Mouse (Mus musculus) neural tube, embryonic 11.5 days (tissue): ENCODE results near the gene Top1. TPM values are rescaled to one million over a fixed set of nuclear protein-coding genes. Genes with fewer than 3 reads are reported as not detected.

Experiments used
- ATAC-seq: fragments of 200-750 bp; cut with Nextera tagmentation; 2 replicates; pipeline ENCODE4 v1.8.0; 2017; ENCODE audit warnings: moderate number of reproducible peaks, mild to moderate bottlenecking, moderate TSS enrichment, moderate library complexity; ENCODE audit not compliant: insufficient read depth, low FRiP score, low TSS enrichment
- DNase-seq: peaks from one replicate; pipeline ENCODE4 v3.0.0-alpha.2; 2015; ENCODE audit warnings: low spot score
- H3K27ac ChIP-seq: fragments of 300-500 bp; sonication (generic); 2 replicates; pipeline ENCODE4 v1.5.1; 2014; ENCODE audit warnings: low read depth, mild to moderate bottlenecking, low read length
- H3K27me3 ChIP-seq: fragments of 300-500 bp; sonication (generic); 2 replicates; pipeline ENCODE4 v1.6.1; 2014; ENCODE audit warnings: mild to moderate bottlenecking, low read length, mixed read lengths; ENCODE audit not compliant: control insufficient read depth, insufficient read depth
- H3K36me3 ChIP-seq: fragments of 300-500 bp; sonication (generic); 2 replicates; pipeline ENCODE4 v1.6.1; 2014; ENCODE audit warnings: mild to moderate bottlenecking, low read length, moderate library complexity, mixed read lengths; ENCODE audit not compliant: control insufficient read depth, insufficient read depth
- H3K4me1 ChIP-seq: fragments of 300-500 bp; sonication (generic); 2 replicates; pipeline ENCODE4 v1.6.1; 2014; ENCODE audit warnings: low read length, mixed read lengths; ENCODE audit not compliant: control insufficient read depth, insufficient read depth
- H3K4me2 ChIP-seq: fragments of 300-500 bp; sonication (generic); 2 replicates; pipeline ENCODE4 v1.6.1; 2014; ENCODE audit warnings: low read depth, mild to moderate bottlenecking, moderate library complexity
- H3K4me3 ChIP-seq: fragments of 300-500 bp; sonication (generic); 2 replicates; pipeline ENCODE4 v1.5.1; 2014; ENCODE audit warnings: low read depth, low read length
- H3K9ac ChIP-seq: fragments of 300-500 bp; sonication (generic); 2 replicates; pipeline ENCODE4 v1.6.1; 2014; ENCODE audit warnings: mild to moderate bottlenecking, low read length
- H3K9me3 ChIP-seq: fragments of 300-500 bp; sonication (generic); 2 replicates; pipeline ENCODE4 v1.6.1; 2016; ENCODE audit warnings: low read length; ENCODE audit not compliant: control insufficient read depth
- WGBS: fragments of 180-500 bp; shearing (Covaris S2); extraction: QIAGEN DNeasy Blood & Tissue Kit; methylation state at CpG from one replicate; pipeline ENCODE4 v1.1.7; 2014; 5-methylcytosine and 5-hydroxymethylcytosine counted together
- microRNA-seq: library from miRNA; unstranded; fragments of <30 nt; microRNA quantifications from one replicate; pipeline ENCODE4, GENCODE M21; 2016
- polyA plus RNA-seq: library from polyadenylated mRNA; unstranded; fragments of >200 nt; fragmentation: Nextera tagmentation; extraction: Ambion mirVana; gene quantifications from 2 replicates; pipeline ENCODE4 v1.2.1, GENCODE M21; 2014

The Top1 gene
- polyA plus RNA-seq, 1 experiment from 2014 or later: 105 TPM

DNA sequence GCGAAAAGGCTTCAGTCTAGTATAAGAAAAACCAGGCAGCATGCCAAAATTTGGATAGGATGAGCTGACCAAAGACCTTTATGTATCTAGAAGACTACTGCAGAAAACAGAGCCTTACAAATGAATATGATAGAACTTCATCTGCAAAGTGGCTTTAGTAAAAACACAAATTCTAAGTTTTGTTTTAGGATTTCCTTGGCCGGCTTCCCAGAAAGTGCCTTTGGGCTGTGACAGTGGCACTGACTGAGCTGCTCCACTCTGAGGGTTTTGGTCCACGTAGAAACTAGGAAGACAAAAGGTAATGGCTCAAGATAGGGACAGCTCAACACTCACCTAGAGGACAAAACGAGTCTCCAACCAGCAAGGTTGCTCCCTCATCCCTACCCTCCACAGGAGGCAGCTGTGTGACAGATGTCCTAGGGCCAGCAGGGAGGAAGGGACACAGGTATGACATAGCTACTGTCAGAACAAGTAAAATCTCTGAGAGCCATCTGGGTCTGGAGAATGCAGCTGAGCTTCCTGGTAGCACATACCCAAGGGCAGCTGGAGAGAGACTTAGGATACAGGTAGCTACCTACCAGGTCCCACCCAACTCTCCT lies 122.5 kb downstream of the Top1 start:
- no peak overlapping the region for H3K27ac ChIP-seq
- H3K9ac ChIP-seq: no peak overlapping the region
- WGBS: 88% methylated on average over 4 of the region's 4 CpGs
- H3K4me3 ChIP-seq: no peak overlapping the region
- H3K36me3 ChIP-seq: no peaks in the 10 kb centered on the region; the same call in 1 of the 2 replicates
- DNase-seq: no peak
- no peaks in the 10 kb centered on the region for H3K4me1 ChIP-seq
- H3K4me2 ChIP-seq: no peak overlapping the region
- H3K27me3 ChIP-seq: no peaks in the 10 kb centered on the region
- H3K9me3 ChIP-seq: no peaks in the 10 kb centered on the region
- ATAC-seq: no peak

DNA sequence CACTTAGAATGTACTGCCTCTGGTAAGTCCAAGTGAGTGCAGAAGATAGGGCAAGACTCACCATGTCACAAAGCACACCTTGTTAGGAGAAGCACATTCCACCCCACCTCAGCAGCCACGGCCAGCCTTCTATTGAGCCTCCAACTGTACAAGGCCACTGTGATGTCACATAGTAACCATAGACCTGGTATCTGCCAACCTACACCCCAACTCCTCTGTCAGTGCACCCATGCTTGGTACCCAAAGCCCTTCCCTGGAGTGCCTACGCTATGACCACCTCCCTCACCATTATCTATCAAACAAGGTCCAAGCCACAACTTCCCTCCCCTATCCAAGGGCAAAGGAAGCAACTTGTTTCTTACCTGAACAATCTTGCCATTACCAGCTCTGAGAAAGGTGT lies 123.3 kb downstream of the Top1 start:
- 92% methylated on average over 2 of the region's 2 CpGs for WGBS
- no peak for ATAC-seq

DNA sequence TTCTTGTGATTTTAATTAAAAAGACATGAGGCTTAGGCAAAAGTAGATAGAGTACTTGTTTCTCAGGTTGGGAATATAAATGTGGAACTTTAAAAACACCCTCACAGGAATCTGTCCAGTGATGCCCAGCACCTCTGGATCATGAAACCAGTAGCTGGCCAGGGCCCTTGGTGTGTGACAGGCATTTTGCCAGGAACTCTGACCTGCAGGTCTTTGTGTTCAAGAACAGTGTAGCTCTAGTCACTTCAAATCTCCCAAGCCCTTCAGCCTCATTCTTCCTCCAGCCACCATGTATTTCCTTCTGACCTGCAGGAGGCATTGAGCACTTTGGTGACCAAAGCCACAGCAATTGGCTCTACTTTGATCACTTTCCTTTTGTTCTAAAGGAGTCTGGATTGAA lies 124.7 kb downstream of the Top1 start:
- no peak overlapping the region for H3K27ac ChIP-seq
- H3K27me3 ChIP-seq: no peaks in the 10 kb centered on the region
- no peak overlapping the region for H3K4me2 ChIP-seq
- H3K9me3 ChIP-seq: no peaks in the 10 kb centered on the region
- H3K4me3 ChIP-seq: no peak overlapping the region
- no peaks in the 10 kb centered on the region for H3K4me1 ChIP-seq
- ATAC-seq (no peak), DNase-seq (no peak)
- H3K36me3 ChIP-seq: no peaks in the 10 kb centered on the region
- no peak overlapping the region for H3K9ac ChIP-seq

More for the DNA sequence above, 123.3 kb downstream of the Top1 start:
- Histone ChIP-seq H3K9me3 (no peaks in the 10 kb centered on the region), H3K4me3 (no peak overlapping the region), H3K4me2 (no peak overlapping the region), H3K4me1 (no peaks in the 10 kb centered on the region), H3K9ac (no peak overlapping the region), H3K36me3 (no peaks in the 10 kb centered on the region), H3K27ac (no peak overlapping the region), H3K27me3 (no peaks in the 10 kb centered on the region)
- DNase-seq: no peak

DNA sequence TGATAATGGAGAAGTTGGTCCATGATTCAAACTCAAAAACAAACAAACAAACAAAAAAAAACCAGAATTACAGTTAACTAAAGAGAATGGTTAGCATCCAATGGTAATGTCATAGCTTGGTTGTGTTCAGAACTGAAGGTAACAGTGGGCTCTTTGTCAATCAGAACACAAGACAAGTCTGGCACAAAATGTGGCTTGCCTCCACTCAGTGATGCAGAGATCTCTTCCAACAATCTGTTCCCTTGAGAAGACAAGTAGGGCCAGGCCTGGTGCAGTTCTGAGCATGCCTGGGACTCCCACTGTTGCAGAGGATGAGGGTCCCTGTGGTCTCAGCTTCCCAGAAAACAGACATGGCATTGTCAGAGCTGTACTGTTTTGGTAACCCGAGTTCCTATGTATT lies 125.2 kb downstream of the Top1 start:
- DNase-seq: no peak
- no peak overlapping the region for H3K27ac ChIP-seq
- H3K36me3 ChIP-seq: no peaks in the 10 kb centered on the region
- H3K27me3 ChIP-seq: no peaks in the 10 kb centered on the region
- H3K4me3 ChIP-seq: no peak overlapping the region
- no peak overlapping the region for H3K9ac ChIP-seq
- H3K9me3 ChIP-seq: no peaks in the 10 kb centered on the region
- no peak for ATAC-seq
- no peak overlapping the region for H3K4me2 ChIP-seq
- no peaks in the 10 kb centered on the region for H3K4me1 ChIP-seq
- WGBS: 73% methylated on average over 1 of the region's 1 CpGs

DNA sequence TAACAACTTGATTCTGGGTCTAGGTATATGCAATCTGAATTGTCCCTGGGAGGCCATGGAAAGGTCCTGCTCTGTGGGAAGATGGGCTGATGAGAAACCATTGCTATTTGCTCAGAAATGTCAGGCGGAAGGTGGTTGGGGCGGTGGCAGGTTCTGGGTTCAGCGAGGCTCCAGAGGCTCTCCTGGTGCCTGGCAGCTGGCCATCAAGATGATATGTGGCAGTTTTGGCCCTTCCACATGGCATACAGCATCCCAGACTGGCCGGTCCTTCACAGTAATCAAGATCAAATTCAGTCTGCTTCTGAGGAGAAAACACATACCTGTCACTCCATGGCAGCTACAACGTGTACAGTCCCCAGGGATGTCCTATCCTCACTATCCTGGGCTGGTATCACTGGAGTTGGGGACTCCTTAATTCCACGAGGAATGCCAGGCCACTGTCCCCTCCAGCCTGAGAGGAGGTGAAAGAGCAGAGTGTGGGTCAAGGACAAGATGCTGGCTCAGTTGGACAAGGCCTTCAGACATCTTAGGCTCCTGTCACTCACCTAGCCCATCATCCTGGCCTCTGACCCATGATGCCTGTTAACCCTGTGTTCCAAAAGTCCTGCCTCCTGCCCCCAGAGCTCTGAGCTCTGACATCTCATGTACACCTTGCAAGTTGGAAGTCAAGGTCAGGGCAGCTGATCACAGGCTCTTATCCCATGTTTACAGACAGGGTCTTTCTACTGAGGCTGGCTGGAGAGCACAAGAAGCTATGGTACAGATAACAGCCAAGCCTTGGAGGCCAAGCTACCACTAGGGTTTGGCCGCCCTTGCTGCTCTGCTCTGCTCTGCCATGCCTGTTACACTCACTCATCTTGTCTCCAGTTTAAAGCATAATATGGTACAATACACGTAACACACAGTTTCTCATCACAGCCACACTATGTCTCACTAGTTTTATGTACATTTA lies 125.9 kb downstream of the Top1 start:
- ATAC-seq: no peak

More for the DNA sequence above, 125.9 kb downstream of the Top1 start:
- Histone ChIP-seq H3K9me3 (no peaks in the 10 kb centered on the region), H3K4me1 (no peaks in the 10 kb centered on the region), H3K4me2 (no peak overlapping the region), H3K36me3 (no peaks in the 10 kb centered on the region), H3K9ac (no peak overlapping the region), H3K27me3 (no peaks in the 10 kb centered on the region), H3K4me3 (no peak overlapping the region), H3K27ac (no peak overlapping the region)
- DNase-seq: no peak
- 90% methylated on average over 8 of the region's 8 CpGs for WGBS

Small RNA genes lying within 50 kb of the gene (microRNA-seq; reads per million reads assigned to microRNA genes)
- gene Gm23968: not detected

Other genes with a start within 250 kb of the Top1 start
- gene Plcg1, start 85.4 kb downstream of the Top1 start, polyA plus RNA-seq: 74.8 and 80.6 TPM in 2 replicates
- 10.3 and 10.7 TPM in 2 replicates for gene Zhx3, start 227.1 kb downstream of the Top1 start, polyA plus RNA-seq
- 0.24 and 0.29 TPM in 2 replicates for gene Lpin3, start 234.8 kb downstream of the Top1 start, polyA plus RNA-seq